Mouse (Mus musculus) hindbrain, embryonic 14.5 days (tissue): ENCODE data around the gene Gm45837. TPM values are rescaled to one million over a fixed set of nuclear protein-coding genes. Genes with fewer than 3 reads are reported as not detected.

Source experiments
- ATAC-seq: fragments of 200-750 bp; cut with Nextera tagmentation; 2 replicates; pipeline ENCODE4 v1.8.0; 2017; ENCODE audit warnings: moderate number of reproducible peaks, mild to moderate bottlenecking, moderate TSS enrichment, moderate library complexity; ENCODE audit not compliant: low FRiP score
- DNase-seq: peaks from one replicate; pipeline ENCODE4 v3.0.0-alpha.2; 2015; ENCODE audit warnings: low spot score
- H3K27ac ChIP-seq: fragments of 300-500 bp; sonication (generic); 2 replicates; pipeline ENCODE4 v1.5.1; 2014; ENCODE audit warnings: mild to moderate bottlenecking, moderate library complexity
- H3K27me3 ChIP-seq: fragments of 300-500 bp; sonication (generic); 2 replicates; pipeline ENCODE4 v1.6.1; 2014; ENCODE audit warnings: mild to moderate bottlenecking, low read length, mixed read lengths; ENCODE audit not compliant: control insufficient read depth, insufficient read depth
- H3K36me3 ChIP-seq: fragments of 300-500 bp; sonication (generic); replicated peaks from 2 replicates; pipeline ENCODE4 v1.6.1; 2014; ENCODE audit not compliant: control insufficient read depth, insufficient read depth
- H3K4me1 ChIP-seq: fragments of 300-500 bp; sonication (generic); replicated peaks from 2 replicates; pipeline ENCODE4 v1.6.1; 2014; ENCODE audit warnings: antibody characterized with exemption, low read length, mixed read lengths; ENCODE audit not compliant: control insufficient read depth, insufficient read depth
- H3K4me2 ChIP-seq: fragments of 300-500 bp; sonication (generic); replicated peaks from 2 replicates; pipeline ENCODE4 v1.6.1; 2014; ENCODE audit warnings: mild to moderate bottlenecking, moderate library complexity
- H3K4me3 ChIP-seq: fragments of 300-500 bp; sonication (generic); replicated peaks from 2 replicates; pipeline ENCODE4 v1.5.1; 2014; ENCODE audit warnings: mild to moderate bottlenecking, low read length
- H3K9ac ChIP-seq: fragments of 300-500 bp; sonication (generic); 2 replicates; pipeline ENCODE4 v1.6.1; 2014
- H3K9me3 ChIP-seq: fragments of 300-500 bp; sonication (generic); 2 replicates; pipeline ENCODE4 v1.6.1; 2016; ENCODE audit warnings: low read length; ENCODE audit not compliant: control insufficient read depth
- WGBS: fragments of 180-500 bp; shearing (Covaris S2); extraction: QIAGEN DNeasy Blood & Tissue Kit; methylation state at CpG from one replicate; pipeline ENCODE4 v1.1.7; 2014; 5-methylcytosine and 5-hydroxymethylcytosine counted together
- polyA plus RNA-seq: library from polyadenylated mRNA; unstranded; fragments of >200 nt; fragmentation: Nextera tagmentation; extraction: Ambion mirVana; gene quantifications from 2 replicates; pipeline ENCODE4 v1.2.1, GENCODE M21; 2014

Gm45837 gene
- polyA plus RNA-seq, 1 experiment from 2014 or later: not detected

- Histone ChIP-seq H3K9me3 (no peaks in the 10 kb centered on the region), H3K27me3 (no peaks in the 10 kb centered on the region), H3K9ac (no peak overlapping the region), H3K4me1 (peaks cover 6% of the 10 kb centered on the region; the same call in 1 of the 2 replicates), H3K4me2 (no peak overlapping the region), H3K4me3 (no peak overlapping the region), H3K27ac (no peak overlapping the region), H3K36me3 (no peaks in the 10 kb centered on the region)
- DNase-seq: no peak
- ATAC-seq: no peak
- 52% methylated on average over 8 of the region's 8 CpGs for WGBS
These were observed 126.9 kb downstream of the Gm45837 start for GRCm38 (mm10) chr7:101537541-101537940.

GRCm38 (mm10) chr7:101538141-101538933, 127.7 kb downstream of the Gm45837 start:
- no peak overlapping the region for H3K9ac ChIP-seq
- H3K36me3 ChIP-seq: no peaks in the 10 kb centered on the region
- no peak overlapping the region for H3K4me2 ChIP-seq
- DNase-seq (peak; percentile 72), ATAC-seq (no peak)
- 61% methylated on average over 14 of the region's 14 CpGs for WGBS
- H3K4me1 ChIP-seq: peaks cover 6% of the 10 kb centered on the region; the same call in 1 of the 2 replicates
- H3K4me3 ChIP-seq: no peak overlapping the region
- no peak overlapping the region for H3K27ac ChIP-seq
- no peaks in the 10 kb centered on the region for H3K27me3 ChIP-seq
- H3K9me3 ChIP-seq: no peaks in the 10 kb centered on the region

- H3K27me3 ChIP-seq: no peaks in the 10 kb centered on the region
- H3K4me2 ChIP-seq: no peak overlapping the region
- H3K4me1 ChIP-seq: peaks cover 6% of the 10 kb centered on the region; the same call in 1 of the 2 replicates
- DNase-seq (no peak), ATAC-seq (no peak)
- H3K9ac ChIP-seq: no peak overlapping the region
- H3K4me3 ChIP-seq: no peak overlapping the region
- no peaks in the 10 kb centered on the region for H3K36me3 ChIP-seq
- no peak overlapping the region for H3K27ac ChIP-seq
- no peaks in the 10 kb centered on the region for H3K9me3 ChIP-seq
- WGBS: 47% methylated on average over 9 of the region's 9 CpGs
These were observed 129.1 kb downstream of the Gm45837 start for GRCm38 (mm10) chr7:101539774-101540173.

- Histone ChIP-seq H3K36me3 (no peaks in the 10 kb centered on the region), H3K4me2 (no peak overlapping the region), H3K4me1 (no peaks in the 10 kb centered on the region), H3K9ac (no peak overlapping the region), H3K9me3 (no peaks in the 10 kb centered on the region), H3K27ac (no peak overlapping the region), H3K27me3 (no peaks in the 10 kb centered on the region), H3K4me3 (no peak overlapping the region)
- 83% methylated on average over 5 of the region's 5 CpGs for WGBS
- DNase-seq (no peak), ATAC-seq (no peak)
These were observed 130.0 kb downstream of the Gm45837 start for GRCm38 (mm10) chr7:101540684-101541083.

- DNase-seq: peak; percentile 88
- no peaks in the 10 kb centered on the region for H3K36me3 ChIP-seq
- H3K4me3 ChIP-seq: no peak overlapping the region
- H3K9ac ChIP-seq: no peak overlapping the region
- H3K4me2 ChIP-seq: no peak overlapping the region
- WGBS: 5% methylated on average over 11 of the region's 11 CpGs
- H3K9me3 ChIP-seq: no peaks in the 10 kb centered on the region
- H3K4me1 ChIP-seq: no peaks in the 10 kb centered on the region
- H3K27me3 ChIP-seq: no peaks in the 10 kb centered on the region
- H3K27ac ChIP-seq: no peak overlapping the region
- ATAC-seq: peak; percentile 73; the same call in 1 of the 2 replicates
These were observed 130.4 kb downstream of the Gm45837 start for GRCm38 (mm10) chr7:101541132-101541531.

GRCm38 (mm10) chr7:101541734-101542133, 131.0 kb downstream of the Gm45837 start:
- no peak overlapping the region for H3K4me2 ChIP-seq

GRCm38 (mm10) chr7:101547651-101548050, 137.0 kb downstream of the Gm45837 start:
- Histone ChIP-seq H3K4me2 (no peak overlapping the region), H3K4me1 (no peaks in the 10 kb centered on the region), H3K36me3 (no peaks in the 10 kb centered on the region), H3K9ac (no peak overlapping the region), H3K27me3 (no peaks in the 10 kb centered on the region), H3K9me3 (no peaks in the 10 kb centered on the region), H3K27ac (no peak overlapping the region), H3K4me3 (no peak overlapping the region)
- DNase-seq (no peak), ATAC-seq (no peak)
- WGBS: 80% methylated on average over 3 of the region's 3 CpGs

More at GRCm38 (mm10) chr7:101541734-101542133, 131.0 kb downstream of the Gm45837 start:
- ATAC-seq (no peak), DNase-seq (no peak)
- 82% methylated on average over 10 of the region's 10 CpGs for WGBS
- Histone ChIP-seq H3K36me3 (no peaks in the 10 kb centered on the region), H3K9me3 (no peaks in the 10 kb centered on the region), H3K9ac (no peak overlapping the region), H3K4me1 (no peaks in the 10 kb centered on the region), H3K27me3 (no peaks in the 10 kb centered on the region), H3K4me3 (no peak overlapping the region), H3K27ac (no peak overlapping the region)

- ATAC-seq (no peak), DNase-seq (no peak)
- no peak overlapping the region for H3K27ac ChIP-seq
- no peaks in the 10 kb centered on the region for H3K36me3 ChIP-seq
- H3K4me2 ChIP-seq: no peak overlapping the region
- no peak overlapping the region for H3K9ac ChIP-seq
- no peaks in the 10 kb centered on the region for H3K4me1 ChIP-seq
- WGBS: 84% methylated on average over 3 of the region's 3 CpGs
- H3K27me3 ChIP-seq: no peaks in the 10 kb centered on the region
- no peak overlapping the region for H3K4me3 ChIP-seq
- H3K9me3 ChIP-seq: no peaks in the 10 kb centered on the region
These were observed 138.6 kb downstream of the Gm45837 start for GRCm38 (mm10) chr7:101549266-101549665.

- ATAC-seq (no peak), DNase-seq (no peak)
- WGBS: 72% methylated on average over 7 of the region's 7 CpGs
- Histone ChIP-seq H3K36me3 (no peaks in the 10 kb centered on the region), H3K4me2 (no peak overlapping the region), H3K4me1 (no peaks in the 10 kb centered on the region), H3K27me3 (no peaks in the 10 kb centered on the region), H3K4me3 (no peak overlapping the region), H3K9me3 (no peaks in the 10 kb centered on the region), H3K27ac (no peak overlapping the region), H3K9ac (no peak overlapping the region)
These were observed 140.2 kb downstream of the Gm45837 start for GRCm38 (mm10) chr7:101550686-101551485.
